Mouse (Mus musculus): ENCODE data around the gene Elf4.

DNA sequence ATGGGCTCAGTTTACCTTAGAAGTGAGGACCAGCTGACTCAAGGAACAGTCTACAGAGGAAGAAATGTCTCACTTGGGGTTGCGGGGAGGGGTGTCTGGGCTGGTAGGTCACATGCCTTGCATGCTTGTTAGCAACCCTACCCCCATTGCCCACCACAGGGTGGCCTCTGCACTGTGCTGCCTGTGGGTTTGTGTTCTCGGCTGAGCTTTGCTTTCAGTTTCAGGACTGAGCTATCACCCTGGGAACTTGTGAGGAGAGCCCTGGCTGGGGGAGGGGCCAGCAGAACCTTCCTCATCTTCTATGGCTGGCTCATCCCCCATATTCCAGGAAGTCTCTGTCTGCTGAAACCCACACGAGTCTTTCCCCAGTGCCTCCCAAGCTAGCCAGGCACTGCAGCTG lies 38.3 kb downstream of the Elf4 start:
- TF ChIP-seq GATA1 (IDR thresholded peaks at IDR 0.05; ENCODE audit: borderline replicate concordance, low read length) (no peak), FLI1 (IDR thresholded peaks at IDR 0.05; ENCODE audit: low read length) (no peak)

Measured in megakaryocyte, embryonic 14.5 days (primary cell).